Mouse (Mus musculus): Measurements from ENCODE around the gene Cdkl3.
A peak's percentile ranks its signal among the peaks of the same experiment; 100 is the strongest.
"Not testable (repeated sequence)": the region's sequence is repeated elsewhere in the genome, so short reads cannot be mapped to it uniquely, and the experiment has no call there.

The Cdkl3 gene

GRCm38 (mm10) chr11:52079978-52080377, 76.0 kb downstream of the Cdkl3 start:
- DNase-seq = no peak

- no peak for DNase-seq
These were observed 76.6 kb downstream of the Cdkl3 start for GRCm38 (mm10) chr11:52080656-52081055.

GRCm38 (mm10) chr11:52085857-52086203, 81.8 kb downstream of the Cdkl3 start:
- no peak for DNase-seq

- no peak for DNase-seq
These were observed 82.3 kb downstream of the Cdkl3 start for GRCm38 (mm10) chr11:52086204-52086864.

GRCm38 (mm10) chr11:52089291-52089690, 85.3 kb downstream of the Cdkl3 start:
- no peak for DNase-seq

- no peak for DNase-seq
These were observed 87.2 kb downstream of the Cdkl3 start for GRCm38 (mm10) chr11:52091261-52091660.

- no peak for DNase-seq
These were observed 90.5 kb downstream of the Cdkl3 start for GRCm38 (mm10) chr11:52094568-52094967.

GRCm38 (mm10) chr11:52097016-52097415, 93.0 kb downstream of the Cdkl3 start:
- DNase-seq = peak; percentile 54

- DNase-seq = peak; percentile 66
These were observed 93.6 kb downstream of the Cdkl3 start for GRCm38 (mm10) chr11:52097596-52097995.

- DNase-seq = peak; percentile 99
These were observed 94.5 kb downstream of the Cdkl3 start, which contains the start of gene Ppp2ca for GRCm38 (mm10) chr11:52098398-52098946. Ppp2ca (plus strand) TSS chr11:52098681.

- peak; percentile 55 for DNase-seq
These were observed 95.2 kb downstream of the Cdkl3 start for GRCm38 (mm10) chr11:52099031-52099761.

- DNase-seq = peak; percentile 55
These were observed 95.8 kb downstream of the Cdkl3 start for GRCm38 (mm10) chr11:52099771-52100219.

- no peak for DNase-seq
These were observed 99.0 kb downstream of the Cdkl3 start for GRCm38 (mm10) chr11:52102977-52103376.

- no peak for DNase-seq
These were observed 101.5 kb downstream of the Cdkl3 start for GRCm38 (mm10) chr11:52105503-52105902.

- DNase-seq = no peak
These were observed 102.0 kb downstream of the Cdkl3 start for GRCm38 (mm10) chr11:52106037-52106436.

GRCm38 (mm10) chr11:52106438-52106837, 102.4 kb downstream of the Cdkl3 start:
- DNase-seq = no peak

- peak; percentile 38 for DNase-seq
These were observed 104.8 kb downstream of the Cdkl3 start for GRCm38 (mm10) chr11:52108796-52109195.

- no peak for DNase-seq
These were observed 105.4 kb downstream of the Cdkl3 start for GRCm38 (mm10) chr11:52109421-52109820.

- no peak for DNase-seq
These were observed 111.5 kb downstream of the Cdkl3 start for GRCm38 (mm10) chr11:52115479-52115878.

GRCm38 (mm10) chr11:52116117-52116516, 112.1 kb downstream of the Cdkl3 start:
- not testable (repeated sequence) for DNase-seq

GRCm38 (mm10) chr11:52117156-52117555, 113.1 kb downstream of the Cdkl3 start:
- no peak for DNase-seq

GRCm38 (mm10) chr11:52120415-52120814, 116.4 kb downstream of the Cdkl3 start:
- DNase-seq = not testable (repeated sequence)

- no peak for DNase-seq
These were observed 118.0 kb downstream of the Cdkl3 start for GRCm38 (mm10) chr11:52122045-52122444.

GRCm38 (mm10) chr11:52124468-52124867, 120.4 kb downstream of the Cdkl3 start:
- DNase-seq = no peak

All from cerebellum, adult 9-10 months (tissue).